Mouse (Mus musculus): ENCODE results near the gene Skor1. TPM values are rescaled to one million over a fixed set of nuclear protein-coding genes. Genes with fewer than 3 reads are reported as not detected.

Gene Skor1
- polyA plus RNA-seq, 1 experiment: not detected

DNA sequence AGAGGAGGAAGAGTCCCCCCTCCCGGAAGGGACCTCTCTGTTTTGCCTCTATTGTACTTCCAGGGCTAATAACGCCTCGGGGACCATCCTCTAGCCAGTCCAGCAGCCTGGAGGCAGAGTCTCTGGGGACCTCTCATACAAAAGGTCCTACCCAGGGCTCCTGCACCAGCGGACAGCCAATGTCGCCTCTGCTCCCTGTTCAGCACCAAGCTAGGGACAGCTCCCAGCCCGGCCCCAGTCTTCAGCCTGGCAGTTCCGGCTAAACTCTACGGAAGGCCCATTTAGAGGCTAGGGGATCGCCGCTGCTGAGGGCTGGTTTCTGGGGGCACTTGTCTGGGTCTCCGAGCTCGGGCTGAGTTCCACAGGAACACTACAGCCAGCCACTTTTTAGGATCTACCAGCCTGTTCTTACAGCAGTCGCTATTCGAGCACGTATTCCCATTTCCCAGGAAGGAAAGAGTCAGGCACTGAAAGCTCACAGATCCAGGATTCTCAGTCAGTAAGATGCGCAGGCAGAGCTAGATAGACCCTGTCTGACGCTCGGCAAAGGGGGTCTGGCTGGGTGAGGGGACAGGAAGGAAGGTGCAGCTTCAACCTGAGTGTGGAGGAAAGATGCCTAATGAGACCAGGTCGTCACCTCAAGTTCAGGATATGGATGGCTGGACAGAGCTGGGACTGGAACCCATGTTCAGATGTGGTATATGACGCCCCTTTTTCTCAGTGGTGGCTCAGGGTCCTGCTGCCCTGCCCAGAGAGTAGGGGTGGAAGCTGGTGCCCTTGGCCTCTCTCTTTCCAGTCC lies 2.5 kb upstream of the Skor1 start:
- 4% methylated on average over 20 of the region's 20 CpGs for WGBS
- DNase-seq (ENCODE audit: low read depth, low spot score): peak; percentile 8

DNA sequence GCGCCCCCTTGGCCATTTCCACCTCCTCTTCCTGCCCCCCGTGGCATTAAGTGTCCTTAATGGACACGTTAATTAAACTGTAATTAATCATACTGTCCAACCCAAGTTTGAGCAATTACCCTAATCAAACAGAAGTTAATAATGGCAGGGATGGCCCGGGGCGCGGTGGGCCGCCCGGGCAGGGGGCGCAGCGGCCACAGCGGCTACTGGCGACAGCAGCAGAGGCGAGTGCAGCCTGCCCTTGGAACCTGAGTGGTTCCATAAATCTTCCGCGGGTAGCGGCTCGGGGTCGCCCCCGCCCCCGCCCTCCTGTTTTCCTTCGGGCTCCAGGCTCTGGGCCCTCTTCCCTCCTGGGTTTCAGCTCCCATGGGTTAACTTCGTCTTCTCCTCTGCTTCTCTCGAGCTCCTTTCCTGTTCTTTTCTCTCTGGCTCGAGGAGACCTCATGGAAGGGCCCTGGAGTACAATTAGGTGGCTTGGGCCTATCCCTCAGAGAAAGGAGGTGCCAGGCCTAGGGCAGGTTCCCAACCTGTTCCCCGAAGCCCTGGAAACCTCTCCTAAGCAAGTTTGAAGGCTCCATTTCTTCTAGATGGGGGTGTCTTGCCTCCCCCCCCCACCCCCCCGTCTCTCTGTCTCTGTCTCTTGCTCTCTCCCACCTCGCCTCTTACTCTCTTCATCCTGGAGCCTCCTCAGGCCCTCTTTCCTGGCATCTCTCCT lies 1.5 kb upstream of the Skor1 start:
- WGBS: 4% methylated on average over 27 of the region's 27 CpGs
- no peak for DNase-seq (ENCODE audit: low read depth, low spot score)

DNA sequence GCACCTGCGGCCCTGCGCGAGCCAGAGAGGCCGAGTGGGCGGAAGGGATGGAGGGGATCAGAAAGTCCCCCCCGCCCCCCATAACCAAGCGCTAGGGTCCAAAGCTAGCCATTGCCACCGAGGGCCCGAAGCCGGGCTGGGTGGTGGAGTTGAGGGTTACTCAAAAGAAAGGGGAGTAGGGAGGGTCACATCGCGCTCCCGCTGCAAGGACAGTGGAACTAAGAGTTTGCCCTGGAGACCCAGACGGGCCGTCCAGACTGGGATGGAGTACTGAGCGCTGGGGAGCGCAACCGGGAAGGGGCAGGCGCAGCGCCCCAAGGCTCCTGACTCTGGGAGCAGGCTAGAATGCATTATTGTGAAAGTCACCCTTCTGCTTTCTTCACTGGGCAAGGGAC lies 608 bp upstream of the Skor1 start:
- DNase-seq (ENCODE audit: low read depth, low spot score): no peak
- 3% methylated on average over 20 of the region's 20 CpGs for WGBS

DNA sequence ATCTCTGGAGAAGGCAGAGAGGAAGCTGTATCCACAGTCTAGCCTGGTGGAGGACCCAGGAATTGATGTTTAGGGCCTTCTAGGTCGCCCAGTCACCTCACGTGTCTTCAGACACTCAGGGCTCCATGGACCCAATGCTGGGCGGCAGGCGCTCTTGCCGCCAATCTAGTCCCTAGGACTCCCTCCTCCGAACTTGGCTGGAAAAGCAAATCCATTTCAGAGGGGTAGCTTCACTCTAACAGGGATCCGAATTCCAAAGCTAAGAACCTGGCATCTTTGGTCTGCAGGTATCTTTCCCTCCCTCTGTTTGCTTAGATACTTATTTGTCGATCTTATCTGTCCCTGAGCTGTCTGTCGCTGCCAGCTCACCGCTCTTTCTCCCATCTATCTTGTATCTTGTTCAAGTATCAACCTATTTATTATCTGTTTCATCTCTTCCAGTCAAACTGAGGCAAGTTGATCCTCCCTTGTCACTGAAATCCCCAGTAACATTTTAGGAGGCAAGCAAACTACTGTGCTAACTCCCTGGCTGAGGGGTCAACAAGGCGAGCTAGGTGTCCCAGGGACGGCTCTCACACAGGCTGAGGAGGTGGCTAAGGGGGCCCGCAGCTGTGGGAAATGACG lies 863 bp downstream of the Skor1 start:
- 6% methylated on average over 14 of the region's 14 CpGs for WGBS
- DNase-seq (ENCODE audit: low read depth, low spot score): no peak

DNA sequence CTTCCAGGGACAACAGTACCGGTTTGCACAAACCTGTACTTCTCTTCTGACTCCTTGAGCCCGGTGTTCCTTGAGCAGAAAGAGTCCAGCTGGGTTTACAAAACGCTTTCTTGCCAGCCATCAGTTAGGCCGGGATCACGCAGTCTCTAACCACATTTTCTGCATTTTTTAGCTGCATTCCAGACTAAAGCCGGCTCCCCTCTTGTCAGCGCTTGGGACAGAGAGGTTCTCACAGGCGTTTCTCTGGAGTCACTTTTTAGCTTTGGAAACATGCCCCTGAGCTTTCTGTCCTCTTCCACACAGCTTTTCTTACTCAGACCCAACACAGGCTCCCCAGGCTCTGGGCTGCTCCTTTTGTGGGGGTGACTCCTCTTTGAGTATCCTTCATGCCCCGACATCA lies 1.5 kb downstream of the Skor1 start:
- 3% methylated on average over 9 of the region's 9 CpGs for WGBS
- no peak for DNase-seq (ENCODE audit: low read depth, low spot score)

DNA sequence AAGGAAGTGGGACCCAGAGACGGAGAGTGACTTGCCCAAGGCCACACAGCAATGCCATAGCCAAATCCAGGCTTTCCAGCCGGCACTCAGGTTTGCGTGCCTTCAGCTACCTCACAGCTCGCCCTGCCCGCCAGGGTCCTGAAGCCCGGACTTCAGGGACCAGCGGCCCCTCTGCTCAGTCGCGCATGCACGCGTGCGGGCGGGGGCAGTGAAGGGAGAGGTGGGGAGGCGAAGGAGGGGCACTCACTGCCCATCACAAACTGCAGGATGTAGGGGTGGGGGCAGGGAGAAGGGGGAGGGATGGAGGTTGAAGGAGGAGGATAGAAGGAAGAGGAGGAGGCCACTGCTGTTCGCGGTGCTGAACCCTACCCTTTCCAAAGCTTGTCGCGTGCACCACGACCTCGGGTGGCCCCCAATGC lies 1.9 kb downstream of the Skor1 start:
- DNase-seq (ENCODE audit: low read depth, low spot score): no peak
- WGBS: 2% methylated on average over 20 of the region's 20 CpGs

DNA sequence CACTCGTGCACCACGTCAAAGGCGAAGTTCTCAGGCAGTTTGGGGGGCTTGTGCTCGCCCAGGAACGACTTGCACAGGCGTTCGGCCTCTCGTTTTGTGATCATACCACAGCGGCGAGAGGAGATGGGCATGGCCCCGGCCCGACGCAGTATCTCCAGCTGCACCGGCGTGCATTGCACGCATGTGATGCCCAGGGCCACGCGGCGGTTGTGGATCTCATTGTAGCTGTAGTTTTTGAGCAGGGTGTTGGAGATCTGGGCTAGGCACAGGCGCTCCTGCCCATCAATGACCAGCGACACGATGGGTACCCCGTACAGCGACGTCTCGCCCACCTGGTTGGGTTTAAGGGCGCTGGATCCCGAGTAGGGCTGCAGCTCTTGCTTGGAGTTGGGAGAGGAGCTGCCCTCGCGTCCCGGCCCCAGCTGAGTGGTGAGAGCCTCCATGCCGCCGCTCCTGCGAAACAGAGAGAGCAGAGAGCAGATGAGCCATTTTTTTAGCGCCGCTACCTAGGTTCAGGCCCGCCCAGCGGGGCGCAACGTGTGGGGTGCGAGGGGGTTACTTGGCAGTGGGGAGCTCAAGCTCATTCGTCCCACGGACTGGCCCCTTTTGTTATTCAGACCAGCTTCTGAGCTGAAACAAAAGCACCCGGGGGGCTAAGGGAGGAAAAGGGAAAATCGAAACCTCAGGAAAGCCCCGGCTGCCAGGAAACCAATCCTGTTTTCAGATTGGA lies 2.5 kb downstream of the Skor1 start:
- DNase-seq (ENCODE audit: low read depth, low spot score): no peak
- 2% methylated on average over 46 of the region's 46 CpGs for WGBS

DNA sequence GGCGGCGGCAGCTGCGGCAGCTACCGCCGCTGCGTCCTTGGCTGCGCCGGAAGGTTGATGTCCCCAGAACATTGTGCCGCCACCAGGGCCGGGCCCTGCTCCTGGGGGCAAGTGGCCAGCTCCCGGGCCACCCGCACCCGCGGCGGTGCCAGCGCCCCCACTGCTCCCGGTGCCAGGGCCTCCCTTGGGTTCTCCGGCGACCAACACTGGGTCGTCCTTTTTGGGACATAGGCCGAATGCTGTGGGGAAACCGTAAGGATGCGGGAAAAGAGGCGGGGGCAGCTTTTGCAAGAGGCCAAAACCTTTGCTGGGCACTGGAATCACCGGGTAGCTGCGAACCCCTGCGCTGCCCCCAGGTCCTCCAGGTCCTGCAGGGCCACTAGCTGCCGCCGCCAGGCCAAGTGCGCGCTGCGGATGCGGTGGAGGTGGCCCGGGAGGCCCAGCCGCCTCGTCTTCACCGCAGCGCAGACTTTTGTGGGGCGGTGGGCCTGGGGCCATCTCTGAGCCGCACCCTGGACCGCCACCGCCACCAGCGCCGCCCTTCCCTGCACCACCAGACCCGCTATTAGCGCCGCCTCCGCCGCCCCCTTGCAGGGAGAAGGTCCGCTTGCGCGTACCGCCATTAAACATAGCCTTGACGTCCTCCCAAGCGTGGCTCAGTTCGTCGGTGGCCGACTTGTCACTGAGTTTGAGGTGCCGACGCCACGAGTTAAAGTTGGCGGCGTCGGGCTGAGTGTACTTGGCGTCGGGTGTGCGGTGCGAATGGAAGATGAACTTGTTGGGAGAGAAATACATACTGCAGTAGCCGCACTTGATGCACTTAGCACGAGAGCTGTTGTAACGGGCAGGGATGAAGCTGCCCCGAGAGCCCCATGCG lies 3.3 kb downstream of the Skor1 start:
- no peak for DNase-seq (ENCODE audit: low read depth, low spot score)
- 3% methylated on average over 73 of the region's 73 CpGs for WGBS

DNA sequence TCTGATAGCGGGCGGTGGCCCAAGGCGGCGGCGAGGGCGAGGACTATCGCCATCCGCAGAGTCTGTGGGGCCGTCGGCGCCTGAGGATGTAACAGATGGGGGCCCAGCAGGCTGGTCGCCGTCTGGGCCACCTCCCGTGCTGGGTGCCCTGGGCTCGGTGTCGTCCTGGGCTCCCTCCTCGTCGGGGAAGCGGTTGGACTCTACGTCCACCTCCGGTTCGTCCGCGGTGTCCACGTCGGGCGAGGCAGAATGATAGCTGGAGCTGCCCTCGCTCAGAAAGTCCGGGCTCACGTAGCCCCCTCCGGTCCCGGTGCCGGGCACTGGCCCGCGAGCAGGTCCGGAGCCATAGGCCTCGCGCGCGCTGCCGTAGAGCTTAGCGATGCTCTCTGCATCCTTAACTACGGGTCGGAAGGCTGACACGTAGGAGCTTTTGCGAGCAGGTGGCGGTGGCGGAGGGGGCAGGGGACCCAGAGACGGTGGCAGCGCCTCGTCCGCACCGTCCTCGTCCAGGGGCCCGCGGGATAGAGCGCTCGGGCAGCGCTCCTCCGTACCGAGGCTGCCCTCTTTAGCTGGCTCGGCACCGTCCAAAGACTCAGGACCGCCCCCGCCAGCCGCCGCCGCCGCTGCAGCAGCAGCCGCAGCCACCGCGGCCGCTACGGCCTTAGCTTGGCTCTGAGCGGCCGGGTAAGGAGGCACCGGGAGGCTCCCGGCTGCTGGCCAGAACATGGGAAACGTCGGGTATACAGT lies 4.1 kb downstream of the Skor1 start:
- DNase-seq (ENCODE audit: low read depth, low spot score): no peak
- WGBS: 4% methylated on average over 79 of the region's 80 CpGs

DNA sequence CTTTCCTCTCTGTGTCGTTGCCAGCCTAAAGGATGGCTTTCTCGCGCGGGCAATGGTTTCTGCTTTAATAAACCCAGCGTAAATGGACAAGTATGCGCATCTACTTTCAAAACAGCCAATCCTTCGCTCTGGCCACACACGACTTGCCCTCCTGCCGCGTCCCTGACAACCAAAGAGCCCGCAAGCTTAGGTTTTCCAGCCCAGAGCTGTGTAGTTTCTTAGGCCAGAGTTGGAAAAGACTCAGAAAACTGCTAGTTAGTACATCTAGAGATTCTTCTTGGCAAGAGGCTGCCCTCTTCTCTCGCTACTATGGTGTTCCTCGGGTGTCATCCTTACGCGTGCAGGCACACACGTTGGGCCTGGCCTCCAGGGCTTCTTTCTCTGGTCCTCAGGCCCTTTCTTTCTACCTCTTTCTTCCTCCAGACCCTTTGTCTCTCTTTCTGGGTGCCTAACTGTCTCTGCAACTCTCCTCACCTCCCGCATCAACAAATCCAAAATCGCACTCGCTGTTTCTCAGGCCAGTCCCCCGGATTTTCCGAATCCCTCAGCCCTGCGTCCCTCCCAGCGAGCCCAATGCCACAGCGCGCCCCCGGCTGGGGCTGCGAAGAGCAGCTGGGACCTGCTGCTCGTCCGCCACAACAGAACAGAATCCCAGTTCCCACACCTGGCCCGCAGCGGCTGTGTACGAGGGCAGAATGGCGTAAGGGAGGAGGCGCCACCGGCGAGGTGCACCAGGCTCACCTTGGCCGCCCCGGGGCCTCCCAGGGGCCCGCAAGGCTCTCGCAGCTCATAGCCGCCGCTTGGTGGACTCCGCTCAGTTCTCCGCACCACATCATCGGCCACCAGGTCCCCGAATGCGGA lies 4.9 kb downstream of the Skor1 start:
- DNase-seq (ENCODE audit: low read depth, low spot score): no peak
- 4% methylated on average over 47 of the region's 47 CpGs for WGBS

DNA sequence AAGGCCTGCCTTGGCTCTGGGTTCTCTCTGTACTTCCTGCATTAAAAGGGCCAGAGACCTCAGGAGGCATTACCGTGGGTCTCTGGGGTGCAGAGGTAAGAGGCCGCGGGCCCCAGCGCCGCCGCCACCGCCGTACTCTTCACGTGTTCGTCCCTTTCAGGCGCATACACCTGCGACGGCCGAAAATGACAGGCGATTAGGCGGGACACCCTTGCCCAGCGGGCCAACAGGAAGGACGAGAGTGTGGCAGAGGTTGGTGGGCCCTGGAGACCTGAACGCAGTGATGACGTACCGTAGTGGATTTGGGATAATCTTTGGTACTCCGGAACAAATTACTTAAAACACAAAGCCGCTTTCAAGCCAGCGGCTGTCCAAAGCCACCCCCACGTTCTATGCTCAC lies 5.5 kb downstream of the Skor1 start:
- DNase-seq (ENCODE audit: low read depth, low spot score): no peak
- WGBS: 2% methylated on average over 25 of the region's 25 CpGs

DNA sequence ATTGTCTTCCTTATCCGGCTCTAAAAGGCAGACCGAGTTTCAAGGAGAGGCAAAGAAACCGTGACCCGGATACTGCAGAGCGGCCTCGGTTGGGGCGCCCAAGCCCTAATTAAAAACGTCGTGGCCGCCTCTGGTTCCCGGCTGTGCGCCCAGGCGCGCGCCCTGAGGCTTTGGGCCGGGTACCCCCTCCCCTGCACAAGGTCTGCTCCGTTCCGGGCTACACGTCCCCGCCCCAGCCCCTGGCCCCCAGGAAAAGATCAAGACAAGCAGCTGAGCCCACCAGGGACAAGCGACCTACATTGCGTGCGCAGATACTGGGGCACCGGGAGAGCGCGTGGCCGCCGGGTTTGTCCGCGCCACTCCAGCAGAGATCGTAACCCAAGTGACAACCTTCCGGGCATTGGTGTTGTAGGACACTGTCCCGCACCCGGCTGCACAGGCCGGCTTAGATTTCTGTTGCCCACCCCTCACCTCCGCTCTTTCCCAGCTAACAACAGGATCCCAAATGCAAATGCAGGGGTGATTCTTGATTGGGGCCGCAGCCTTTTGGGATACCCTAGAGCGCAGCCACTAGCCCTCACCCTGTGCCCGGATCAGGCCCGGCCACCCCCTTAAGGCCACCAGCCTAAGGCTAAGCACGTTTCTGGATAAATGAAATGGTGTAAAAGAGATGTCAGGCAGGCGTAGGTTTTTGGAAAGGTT lies 6.3 kb downstream of the Skor1 start:
- DNase-seq (ENCODE audit: low read depth, low spot score): no peak
- WGBS: 4% methylated on average over 42 of the region's 42 CpGs

DNA sequence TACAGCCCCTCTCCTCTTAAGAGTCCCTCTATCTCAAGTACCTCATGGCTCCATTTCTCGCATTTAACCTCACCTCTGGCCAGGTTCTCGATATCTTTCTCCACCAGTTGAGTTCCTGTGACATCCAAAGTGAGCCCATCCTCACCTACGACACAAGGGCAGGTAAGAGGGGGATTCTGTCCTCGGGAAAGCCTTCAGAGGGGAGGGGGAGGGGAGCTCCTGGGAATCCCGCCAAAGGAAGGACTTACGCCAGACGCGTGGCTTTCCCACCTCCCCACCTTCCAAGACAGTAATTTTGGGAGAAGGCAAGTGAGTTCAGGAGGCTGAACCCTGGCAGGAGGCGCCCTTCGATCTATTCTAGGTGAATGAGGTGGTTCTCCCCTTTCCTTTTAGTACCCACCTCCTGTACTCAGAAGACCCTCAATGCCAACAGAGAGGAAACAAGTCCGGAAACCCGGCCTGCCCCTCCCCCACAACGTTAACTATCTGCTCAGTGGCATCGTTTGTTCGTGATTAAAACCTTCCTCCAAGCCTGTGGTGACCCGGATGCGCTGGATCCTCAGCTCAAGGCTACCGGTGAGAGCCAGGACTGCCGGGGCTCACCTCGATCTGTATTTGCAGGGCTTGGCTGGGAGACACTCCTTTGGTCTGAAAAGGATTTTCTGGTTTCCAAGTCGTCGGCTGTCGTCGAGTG lies 7.0 kb downstream of the Skor1 start:
- DNase-seq (ENCODE audit: low read depth, low spot score): no peak
- WGBS: 5% methylated on average over 24 of the region's 24 CpGs

DNA sequence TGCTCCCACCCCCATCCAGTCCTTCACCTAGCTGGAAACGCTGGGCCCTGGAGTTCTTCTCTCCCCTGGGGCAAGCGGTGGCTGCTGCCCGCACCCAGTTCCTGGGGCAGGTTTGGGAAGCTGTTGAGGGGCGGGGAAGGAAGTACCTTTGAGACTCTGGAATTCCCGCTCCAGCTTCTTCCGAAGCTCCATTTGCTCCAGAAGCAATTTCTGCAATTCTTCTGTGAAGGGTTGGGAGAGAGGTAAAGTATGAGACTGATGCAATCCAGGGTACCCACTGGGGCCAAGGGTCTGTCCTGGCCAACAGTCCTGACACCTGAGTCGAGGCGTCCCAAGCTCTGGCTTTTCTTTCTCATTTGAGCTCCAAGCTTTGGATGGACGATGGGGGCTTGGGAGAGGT lies 8.6 kb downstream of the Skor1 start:
- DNase-seq (ENCODE audit: low read depth, low spot score): no peak
- 6% methylated on average over 9 of the region's 9 CpGs for WGBS

DNA sequence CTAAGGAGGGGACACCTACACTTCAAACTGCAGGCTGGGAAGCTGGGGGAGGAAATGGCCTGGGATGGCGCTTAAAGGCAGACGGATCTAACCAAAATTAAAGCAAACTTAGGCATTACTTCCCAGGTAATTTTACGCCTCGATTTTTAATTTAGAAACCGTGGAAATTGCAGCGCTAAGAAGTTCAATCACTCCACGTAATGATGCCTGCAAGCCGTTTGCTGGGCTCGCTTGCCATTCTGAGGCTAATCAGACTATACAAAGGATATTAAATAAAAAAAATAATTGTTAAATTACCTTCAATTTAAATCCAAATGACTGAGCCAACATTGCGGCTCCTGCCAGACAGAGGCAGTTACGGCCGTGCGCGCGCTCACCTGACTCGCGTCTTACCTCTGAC lies 9.1 kb downstream of the Skor1 start:
- WGBS: 11% methylated on average over 17 of the region's 17 CpGs
- DNase-seq (ENCODE audit: low read depth, low spot score): no peak

DNA sequence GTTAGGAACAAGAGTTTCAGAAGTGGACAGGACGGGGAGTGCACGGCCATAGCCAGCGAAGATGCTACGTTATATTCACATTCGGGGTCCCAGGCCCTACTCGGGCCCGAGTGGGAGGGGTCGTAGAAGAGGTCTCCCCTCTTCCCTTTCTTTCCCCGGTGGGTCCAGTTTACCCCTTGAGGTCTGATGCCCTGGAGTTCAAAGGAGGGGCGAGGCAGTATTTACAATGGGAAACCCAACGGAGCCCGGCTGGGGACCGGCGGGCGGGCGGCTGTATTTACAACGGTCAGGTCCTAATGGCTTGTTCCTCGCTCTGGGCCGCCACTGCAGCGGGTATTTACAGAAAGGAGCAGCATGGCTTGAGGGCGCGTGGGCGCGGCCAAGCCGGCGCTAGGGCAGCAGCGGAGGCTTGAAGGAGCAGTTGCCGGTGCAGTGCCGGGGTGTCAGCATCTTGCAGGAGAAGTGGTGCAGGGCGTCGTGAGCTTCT lies 10.2 kb downstream of the Skor1 start:
- DNase-seq (ENCODE audit: low read depth, low spot score): no peak
- 3% methylated on average over 31 of the region's 31 CpGs for WGBS

DNA sequence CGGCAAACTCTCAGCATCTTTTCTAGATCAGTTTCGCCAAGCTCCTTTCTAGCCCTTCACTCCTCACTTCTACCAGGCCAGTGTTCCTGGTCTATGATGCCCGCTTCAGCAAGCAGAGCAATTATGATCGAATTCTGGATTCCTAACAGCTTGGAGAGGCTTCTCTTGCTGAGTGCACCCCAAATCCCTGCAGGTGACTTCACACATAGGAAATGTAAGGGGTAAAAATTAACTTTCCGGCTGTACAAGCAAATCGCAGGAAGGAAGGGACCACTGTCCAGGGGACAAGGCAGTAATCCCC lies 11.2 kb downstream of the Skor1 start:
- DNase-seq (ENCODE audit: low read depth, low spot score): no peak
- 11% methylated on average over 6 of the region's 6 CpGs for WGBS
